Mouse (Mus musculus): ENCODE data around the gene Wsb2.

DNA sequence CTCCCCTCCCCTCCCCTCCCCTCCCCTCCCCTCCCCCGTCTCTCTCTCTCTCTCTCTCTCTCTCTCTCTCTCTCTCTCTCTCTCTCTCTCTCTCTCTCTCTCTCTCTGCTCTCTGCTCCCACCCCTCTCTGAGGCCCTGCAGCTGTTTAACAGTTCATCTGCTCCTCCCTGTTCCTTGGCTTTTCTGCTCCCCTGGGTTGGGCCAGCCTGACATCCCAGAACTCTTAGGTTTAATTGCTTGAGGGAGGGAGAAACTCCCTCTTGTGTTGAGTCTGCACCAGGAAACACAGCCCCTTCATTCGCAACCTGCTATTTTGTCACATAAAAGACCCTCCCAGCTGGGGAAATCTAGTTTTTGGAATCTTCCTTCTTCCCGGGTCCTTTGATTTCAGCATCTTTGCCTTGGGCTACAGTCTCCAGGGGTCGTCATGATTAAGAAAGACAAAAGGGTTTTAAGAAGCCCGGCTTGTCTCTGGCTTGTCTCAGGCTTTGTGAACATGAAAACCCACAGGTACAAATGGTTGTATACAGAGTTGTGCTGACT is 41.0 kb downstream of the Wsb2 start:
- TF ChIP-seq CTCF (IDR thresholded peaks at IDR 0.05; ENCODE audit: extremely low read depth, insufficient read depth, insufficient read length, insufficient replicate concordance), result no peak
- TF ChIP-seq POLR2A (IDR thresholded peaks at IDR 0.05; ENCODE audit: low read depth, low read length), result no peak
